Mouse (Mus musculus): ENCODE data around the gene Mag.

- TF ChIP-seq CTCF (IDR thresholded peaks at IDR 0.05; ENCODE audit: low read depth, low read length): no peak
- no peak for TF ChIP-seq POLR2A (IDR thresholded peaks at IDR 0.05; ENCODE audit: borderline replicate concordance, low read depth, low read length)
These were observed 24.0 kb downstream of the Mag start for GRCm38 (mm10) chr7:30890681-30891080.
